Mouse (Mus musculus): ENCODE measurements around the gene Myo1e.
A peak's percentile ranks its signal among the peaks of the same experiment; 100 is the strongest.

Gene Myo1e

DNA sequence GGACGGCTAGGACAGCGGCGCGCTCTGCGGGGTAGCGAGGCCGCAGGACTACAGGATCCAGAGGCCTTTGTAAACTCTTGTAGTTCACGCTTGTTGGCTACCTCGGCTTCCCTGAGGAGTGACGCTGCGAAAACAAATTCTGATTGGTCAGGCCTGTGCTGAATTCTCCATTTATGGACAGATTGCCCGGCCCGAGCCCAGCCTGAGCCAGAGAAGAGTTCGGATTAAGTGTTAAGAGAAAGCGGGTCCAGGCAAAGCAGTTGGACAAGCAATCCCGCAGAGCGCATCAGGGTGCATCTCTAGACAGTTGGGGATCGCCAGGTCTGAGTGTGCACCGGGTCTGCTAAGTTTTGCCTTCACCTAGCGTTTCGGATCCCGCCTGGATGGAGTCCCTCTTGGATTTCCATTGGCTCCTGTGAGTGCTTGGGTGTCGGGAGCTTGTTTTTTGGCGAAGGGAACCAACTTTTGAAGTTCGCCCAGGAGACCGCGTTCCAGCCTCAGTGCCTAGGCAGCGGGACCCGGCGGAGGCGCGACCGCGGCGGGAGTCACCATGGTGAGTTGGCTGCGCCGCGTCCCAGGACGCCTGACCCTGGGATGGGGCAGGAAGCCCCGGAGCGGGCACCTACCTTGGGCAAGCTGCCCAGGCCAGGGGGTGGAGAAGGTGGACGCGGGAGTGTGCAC, at the start of gene Myo1e:
Gene Myo1e, plus strand, starts transcription at position 200 of the 681 bp plus-strand sequence.
- peak; percentile 91 for DNase-seq (ENCODE audit: low read depth)

DNA sequence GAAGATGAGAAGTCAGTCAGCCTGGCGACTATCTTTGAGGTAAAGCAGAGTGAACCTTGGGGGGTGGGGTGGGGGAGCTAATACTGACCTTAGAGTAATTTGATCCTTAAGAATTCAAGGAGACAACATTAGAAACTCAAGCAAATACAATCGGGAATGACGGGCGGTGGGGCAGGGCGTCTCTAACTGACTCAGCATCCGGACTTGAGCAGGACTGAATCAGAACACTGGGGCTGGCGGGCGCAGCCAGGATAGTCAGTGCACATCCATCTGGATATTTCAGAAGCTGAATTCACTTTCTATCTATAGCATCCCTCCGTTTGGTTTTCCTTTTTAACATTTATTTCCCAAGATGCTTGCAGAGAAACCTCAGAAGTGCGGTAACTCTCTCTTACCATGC, 47.1 kb upstream of the Myo1e start:
- no peak for DNase-seq (ENCODE audit: low read depth)

- DNase-seq (ENCODE audit: low read depth) = no peak
Observed at GRCm38 (mm10) chr9:70168973-70169372, 38.2 kb upstream of the Myo1e start.

- DNase-seq (ENCODE audit: low read depth) = no peak
Observed at GRCm38 (mm10) chr9:70174291-70174848, 32.8 kb upstream of the Myo1e start.

DNA sequence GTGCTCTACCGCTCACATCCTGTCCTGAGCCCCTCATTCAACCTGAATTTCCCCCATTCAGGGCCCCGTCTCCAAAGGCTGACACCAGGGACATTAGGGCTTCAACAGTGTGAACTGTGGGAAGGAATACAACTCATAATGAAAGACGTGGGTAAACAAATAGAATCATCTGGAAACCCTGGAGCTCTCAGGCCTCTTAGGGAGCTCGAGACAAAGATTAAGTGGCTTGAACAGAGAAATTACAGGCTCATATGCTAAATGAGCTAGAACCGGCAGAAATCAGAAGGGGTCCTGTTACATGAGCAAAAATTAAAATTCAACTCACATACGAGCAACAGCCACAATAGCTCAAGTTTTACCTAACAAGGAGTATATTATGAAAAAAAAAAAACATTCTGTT, 32.3 kb upstream of the Myo1e start:
- DNase-seq (ENCODE audit: low read depth) = no peak

DNA sequence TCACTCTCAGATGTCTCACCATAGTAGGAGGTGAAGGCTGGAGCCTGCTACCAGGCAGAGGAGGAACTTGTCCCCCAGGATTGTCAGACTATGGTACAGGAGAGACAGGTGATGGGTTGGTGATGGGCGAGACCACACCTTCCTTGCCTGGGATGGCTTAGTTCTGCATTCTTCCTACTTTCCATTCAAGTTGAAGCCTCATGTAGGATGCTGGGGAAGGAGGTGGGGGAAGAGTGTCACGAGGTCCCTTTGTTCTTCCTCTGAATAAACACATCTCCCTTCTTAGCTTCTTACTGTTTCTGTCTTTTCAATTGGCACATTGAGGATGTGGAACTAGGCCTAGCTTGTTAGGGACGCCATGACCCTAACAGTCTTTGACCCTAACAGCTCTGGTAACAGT, 30.9 kb upstream of the Myo1e start:
- no peak for DNase-seq (ENCODE audit: low read depth)

- DNase-seq (ENCODE audit: low read depth) = no peak
Observed at GRCm38 (mm10) chr9:70181719-70182118, 25.4 kb upstream of the Myo1e start.

DNA sequence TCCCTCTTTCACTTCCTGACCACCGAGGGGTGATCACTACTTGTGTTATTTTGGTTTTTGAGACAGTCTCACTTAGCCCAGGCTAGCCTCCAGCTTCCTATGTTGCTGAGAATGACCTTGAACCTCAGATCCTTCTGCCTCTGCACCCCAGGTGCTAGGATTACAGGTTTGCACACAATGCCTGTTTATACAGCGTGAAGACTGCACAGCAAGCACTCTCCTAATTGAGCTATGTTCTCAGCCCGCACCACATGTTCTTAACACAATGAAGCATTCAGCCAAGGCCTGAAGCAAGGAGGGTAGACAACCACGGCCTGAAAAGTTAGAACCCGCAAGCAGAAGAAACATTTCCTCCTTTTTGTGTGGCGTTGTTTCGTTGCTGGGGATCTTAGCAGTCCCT, 24.5 kb upstream of the Myo1e start:
- DNase-seq (ENCODE audit: low read depth) = no peak

DNA sequence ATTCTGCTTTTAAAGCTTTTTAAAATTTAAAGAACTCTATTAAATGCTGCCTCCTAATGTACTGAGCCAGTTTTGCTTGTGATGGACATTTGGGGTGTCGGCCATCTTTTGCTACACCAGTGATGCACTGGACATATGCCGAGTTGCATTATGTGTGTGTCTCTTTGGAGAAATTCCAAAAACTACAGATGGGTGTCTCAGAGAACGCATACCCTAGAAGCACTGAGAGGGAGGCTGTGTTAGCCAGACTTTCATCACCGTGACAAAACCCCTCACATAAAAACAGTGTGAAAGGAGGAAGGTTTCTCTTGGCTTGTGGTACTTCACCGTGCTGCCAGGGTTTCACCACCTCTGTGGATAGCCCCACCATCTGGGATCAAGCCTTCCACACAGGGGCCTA, 14.8 kb upstream of the Myo1e start:
- no peak for DNase-seq (ENCODE audit: low read depth)

- DNase-seq (ENCODE audit: low read depth) = no peak
Observed at GRCm38 (mm10) chr9:70194622-70195021, 12.5 kb upstream of the Myo1e start.

DNA sequence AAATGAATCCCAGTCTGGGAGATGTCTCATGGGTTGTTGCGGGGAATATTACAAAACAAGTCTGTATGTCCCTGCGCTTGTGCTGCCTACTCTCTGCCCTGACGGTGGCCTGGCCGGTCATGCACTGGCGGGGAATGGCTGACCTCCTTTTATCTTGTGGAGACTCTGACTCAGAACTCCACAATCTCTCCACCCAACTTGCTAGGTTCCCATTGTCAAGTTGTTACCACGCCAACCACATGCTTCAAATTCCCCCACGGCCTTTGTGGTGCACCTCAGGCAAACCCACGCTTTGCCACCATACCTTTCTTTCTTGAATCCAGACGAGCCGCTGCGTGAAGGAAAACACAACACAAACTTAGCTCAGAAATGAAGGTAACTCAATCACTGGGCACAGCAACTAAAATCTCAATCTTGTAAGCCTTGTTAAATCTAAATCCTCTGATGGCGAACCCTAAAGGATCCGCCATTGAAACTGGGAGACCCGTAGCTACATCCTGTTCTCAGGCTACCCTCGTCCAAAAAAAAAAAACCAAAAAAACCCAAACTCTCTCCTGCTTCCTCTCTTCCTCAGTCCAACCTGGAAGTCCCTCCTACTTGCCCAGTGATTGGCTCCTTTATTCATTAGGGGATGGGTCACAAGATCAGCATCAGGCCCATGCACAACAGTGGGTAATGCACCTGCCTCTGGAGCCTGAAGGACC, 10.0 kb upstream of the Myo1e start:
- no peak for DNase-seq (ENCODE audit: low read depth)

GRCm38 (mm10) chr9:70197992-70198391, 9.2 kb upstream of the Myo1e start:
- no peak for DNase-seq (ENCODE audit: low read depth)

GRCm38 (mm10) chr9:70202753-70203152, 4.4 kb upstream of the Myo1e start:
- no peak for DNase-seq (ENCODE audit: low read depth)

DNA sequence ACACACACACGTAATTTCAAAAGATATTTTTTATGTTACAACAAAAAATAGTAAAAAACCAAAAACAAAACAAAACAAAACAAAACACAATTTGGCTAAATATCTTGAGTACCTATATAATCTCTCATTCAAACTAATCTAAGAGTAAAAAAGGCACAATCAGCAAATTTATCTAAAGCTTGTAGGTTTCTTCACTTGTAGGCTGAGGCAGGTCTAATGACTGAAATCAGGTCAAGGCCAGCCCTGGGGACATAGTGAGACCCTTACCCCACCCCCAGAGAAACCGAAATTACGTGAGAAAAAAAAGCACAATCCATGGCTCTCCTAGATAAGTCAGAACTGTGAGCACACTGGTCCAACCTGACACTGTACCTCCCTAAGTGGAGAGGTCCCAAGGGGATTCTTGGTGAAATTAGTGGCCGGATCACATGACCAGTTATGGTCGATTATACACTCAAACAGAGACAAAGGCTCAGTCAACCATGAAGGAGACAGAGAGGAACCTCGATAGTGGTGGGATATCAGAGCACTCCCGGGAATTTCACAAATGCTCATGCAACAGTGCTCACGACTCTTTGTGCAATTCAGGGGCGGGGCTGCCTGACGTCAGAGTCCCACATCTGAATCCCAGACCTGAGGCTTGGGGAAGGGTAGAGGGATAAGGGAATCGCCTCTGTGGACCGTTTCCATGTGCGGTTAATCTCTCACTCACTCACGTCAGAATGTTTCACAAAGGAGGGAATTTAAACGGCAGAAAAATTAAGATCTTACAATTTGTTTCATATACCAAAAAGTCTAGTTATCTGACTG, 3.7 kb upstream of the Myo1e start:
- no peak for DNase-seq (ENCODE audit: low read depth)

- DNase-seq (ENCODE audit: low read depth) = no peak
Observed at GRCm38 (mm10) chr9:70207981-70208521, 901 bp downstream of the Myo1e start.

- no peak for DNase-seq (ENCODE audit: low read depth)
Observed at GRCm38 (mm10) chr9:70208751-70209150, 1.6 kb downstream of the Myo1e start.

DNA sequence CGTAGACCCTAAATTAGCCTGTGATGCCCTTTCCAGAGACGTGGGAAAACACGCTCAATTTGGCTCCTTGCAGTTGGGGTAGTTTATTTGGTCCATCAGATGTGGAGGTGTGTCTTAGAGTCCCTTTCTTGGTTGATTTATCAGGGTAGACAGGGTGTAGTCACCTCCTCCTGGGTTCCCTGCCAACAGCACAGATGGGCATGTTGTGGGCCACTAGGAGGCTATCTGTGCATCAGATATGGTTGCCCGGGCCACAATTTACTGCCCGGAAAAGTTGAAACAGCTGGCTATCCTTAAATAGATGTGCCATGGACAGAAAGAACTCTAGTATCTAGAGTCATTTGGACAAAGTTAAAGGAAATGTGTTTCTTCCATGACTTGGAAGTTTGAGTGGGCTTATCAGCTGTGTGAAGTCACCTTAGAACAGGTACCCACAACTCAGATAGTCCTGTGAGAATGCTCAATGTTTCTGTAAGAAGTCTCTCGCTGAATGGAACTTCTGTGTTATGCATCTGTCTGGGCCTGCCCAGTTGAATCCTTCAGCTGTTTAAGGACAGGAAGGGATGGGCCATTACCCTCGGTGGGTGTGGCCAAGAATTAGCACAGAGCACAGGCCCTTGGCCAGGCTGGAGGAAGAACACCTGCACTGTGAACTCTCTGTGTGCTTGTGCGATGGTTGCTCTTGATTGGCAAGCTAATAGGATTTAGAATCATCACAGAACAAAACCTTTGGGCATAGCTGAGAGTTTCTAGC, 2.3 kb downstream of the Myo1e start:
- no peak for DNase-seq (ENCODE audit: low read depth)

- DNase-seq (ENCODE audit: low read depth) = no peak
Observed at GRCm38 (mm10) chr9:70211638-70212037, 4.5 kb downstream of the Myo1e start.

DNA sequence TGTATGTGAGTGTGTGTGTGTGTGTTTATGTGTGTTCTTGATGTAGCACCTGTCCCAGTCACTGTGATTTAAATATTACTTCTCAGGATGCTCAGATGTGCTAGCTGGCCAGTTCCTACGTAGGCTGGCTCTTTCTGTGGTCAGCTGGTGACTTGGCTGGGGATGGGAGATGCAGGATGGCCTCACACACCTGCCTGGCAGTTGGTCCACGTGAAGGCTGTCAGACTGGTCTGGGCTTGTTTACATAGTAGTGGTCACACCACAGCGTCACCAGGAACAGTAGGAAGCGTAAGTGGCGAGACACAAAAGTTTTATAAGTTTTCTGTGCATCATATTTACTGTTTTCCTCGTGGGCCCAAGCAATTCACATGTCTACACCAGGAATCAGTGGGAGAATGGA, 9.4 kb downstream of the Myo1e start:
- no peak for DNase-seq (ENCODE audit: low read depth)

DNA sequence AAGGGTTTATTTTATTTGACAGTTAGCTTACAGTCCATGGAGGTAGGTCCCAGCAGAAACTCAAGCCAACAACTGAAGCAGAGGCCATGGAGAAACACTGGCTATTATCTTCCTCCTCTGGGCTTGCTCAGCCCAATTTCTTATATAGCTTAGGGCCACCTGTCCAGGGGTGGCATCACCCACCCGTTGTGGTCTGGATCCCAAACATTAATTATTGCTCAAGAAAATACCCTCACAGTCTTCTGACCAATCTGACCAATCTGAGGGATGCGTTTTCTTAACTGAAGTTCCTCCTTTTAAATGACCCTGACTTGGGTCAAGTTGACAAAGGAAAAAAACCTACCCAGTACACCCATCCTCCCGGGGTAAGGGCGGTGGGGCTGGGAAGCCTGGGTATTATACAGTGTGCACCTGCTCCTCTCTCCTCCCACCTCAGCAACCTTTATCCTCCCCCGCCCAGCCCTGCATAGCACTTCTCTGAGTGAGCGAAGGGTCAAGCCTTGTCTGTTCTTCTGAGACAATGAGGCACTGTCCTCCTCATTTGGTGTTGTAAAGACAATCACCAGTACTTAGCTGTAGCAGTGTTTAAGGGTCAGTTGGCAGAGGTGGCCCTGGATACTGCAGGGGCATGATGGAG, 12.3 kb downstream of the Myo1e start:
- no peak for DNase-seq (ENCODE audit: low read depth)

All from fibroblast of lung, adult 2 months (primary cell).